17 mouse cellular contexts compared by ENCODE assay signal in the genomic region with DNA sequence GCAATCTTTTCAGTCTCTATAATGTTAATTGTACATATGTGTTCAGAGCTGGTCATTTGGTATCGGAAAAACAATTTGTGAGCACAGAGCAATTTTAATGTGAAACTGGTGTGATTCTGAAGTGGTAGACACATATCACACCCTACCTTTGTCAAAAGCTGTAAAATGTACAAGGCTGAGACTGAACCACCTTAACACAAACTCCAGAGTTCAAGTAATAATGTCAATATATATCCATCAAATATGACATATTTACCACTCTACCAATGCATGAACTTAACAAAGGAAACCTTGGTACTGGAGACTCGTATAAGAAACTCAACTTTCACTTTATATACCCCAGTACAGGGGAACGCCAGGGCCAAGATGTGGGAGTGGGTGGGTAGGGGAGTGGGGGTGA.
"Had no signal": no experiment of that assay in that cellular context is flagged by ENCODE, and none has a peak within 500 bp of the region (broad histone marks: within the 10 kb centered on the region; RNA-seq: fewer than 3 reads in every experiment).

No protein-coding gene starts in this region.

- H3K9me3 ChIP-seq: neural tube, embryonic 12.5 days; neural tube, embryonic 13.5 days; neural tube, embryonic 15.5 days; stomach, embryonic 15.5 days had no signal

- H3K4me1 ChIP-seq: neural tube, embryonic 12.5 days; neural tube, embryonic 13.5 days; neural tube, embryonic 15.5 days; stomach, embryonic 15.5 days had no signal

- H3K4me2 ChIP-seq: neural tube, embryonic 12.5 days; neural tube, embryonic 13.5 days; neural tube, embryonic 15.5 days; stomach, embryonic 15.5 days had no signal

- DNase-seq: retina, postnatal 1 day; right cerebral cortex, adult 18-20 months; right cerebral cortex, postnatal 14 days; right cerebral cortex, postnatal 25 days; right cerebral cortex, postnatal 4 days; spleen, adult 18-20 months; thymus, adult 18-20 months; thymus, adult 2 months; thymus, postnatal 14 days; thymus, postnatal 25 days; thymus, postnatal 36 days; thymus, postnatal 4 days had no signal

- H3K27ac ChIP-seq: neural tube, embryonic 12.5 days; neural tube, embryonic 13.5 days; neural tube, embryonic 15.5 days; stomach, embryonic 15.5 days; stomach, postnatal 0 days had no signal

- H3K27me3 ChIP-seq: neural tube, embryonic 12.5 days; neural tube, embryonic 13.5 days; neural tube, embryonic 15.5 days; stomach, embryonic 15.5 days had no signal

- H3K9ac ChIP-seq: neural tube, embryonic 12.5 days; neural tube, embryonic 13.5 days; neural tube, embryonic 15.5 days; stomach, embryonic 15.5 days had no signal

- H3K36me3 ChIP-seq: neural tube, embryonic 12.5 days; neural tube, embryonic 13.5 days; neural tube, embryonic 15.5 days; stomach, embryonic 15.5 days had no signal

- H3K4me3 ChIP-seq: neural tube, embryonic 12.5 days; neural tube, embryonic 13.5 days; neural tube, embryonic 15.5 days; stomach, embryonic 15.5 days had no signal
